Mouse (Mus musculus) forebrain, embryonic 14.5 days (tissue): ENCODE data around the gene Rbm4. TPM values are rescaled to one million over a fixed set of nuclear protein-coding genes. Genes with fewer than 3 reads are reported as not detected.
A peak's percentile ranks its signal among the peaks of the same experiment; 100 is the strongest.
"Not testable (repeated sequence)": the region's sequence is repeated elsewhere in the genome, so short reads cannot be mapped to it uniquely, and the experiment has no call there.

ENCODE experiments used
- ATAC-seq: fragments of 200-750 bp; cut with Nextera tagmentation; 2 replicates; pipeline ENCODE4 v1.8.0; 2017; ENCODE audit warnings: mild to moderate bottlenecking, moderate library complexity
- DNase-seq: peaks from one replicate; pipeline ENCODE4 v3.0.0-alpha.2; 2015; ENCODE audit warnings: low spot score
- H3K27ac ChIP-seq: fragments of 300-500 bp; sonication (generic); 2 replicates; pipeline ENCODE4 v1.5.1; 2014; ENCODE audit warnings: low read depth, mild to moderate bottlenecking, control low read depth, low read length, moderate library complexity
- H3K27me3 ChIP-seq: fragments of 300-500 bp; sonication (generic); replicated peaks from 2 replicates; pipeline ENCODE4 v1.6.1; 2014; ENCODE audit warnings: low read length, control low read depth, mixed read lengths; ENCODE audit not compliant: control insufficient read depth, insufficient read depth
- H3K36me3 ChIP-seq: fragments of 300-500 bp; sonication (generic); 2 replicates; pipeline ENCODE4 v1.6.1; 2014; ENCODE audit warnings: low read length, control low read depth; ENCODE audit not compliant: control insufficient read depth, insufficient read depth
- H3K4me1 ChIP-seq: fragments of 300-500 bp; sonication (generic); 2 replicates; pipeline ENCODE4 v1.6.1; 2014; ENCODE audit warnings: antibody characterized with exemption, low read length, control low read depth; ENCODE audit not compliant: control insufficient read depth, insufficient read depth
- H3K4me2 ChIP-seq: fragments of 300-500 bp; sonication (generic); 2 replicates; pipeline ENCODE4 v1.6.1; 2014; ENCODE audit warnings: mild to moderate bottlenecking, control low read depth, low read length
- H3K4me3 ChIP-seq: fragments of 300-500 bp; sonication (generic); 2 replicates; pipeline ENCODE4 v1.5.1; 2014; ENCODE audit warnings: low read depth, low read length, control low read depth
- H3K9ac ChIP-seq: fragments of 300-500 bp; sonication (generic); 2 replicates; pipeline ENCODE4 v1.6.1; 2014; ENCODE audit warnings: mild to moderate bottlenecking, low read length, control low read depth, moderate library complexity
- H3K9me3 ChIP-seq: fragments of 300-500 bp; sonication (generic); replicated peaks from 2 replicates; pipeline ENCODE4 v1.6.1; 2016; ENCODE audit warnings: low read length, control low read depth, mixed read lengths; ENCODE audit not compliant: control insufficient read depth
- WGBS: fragments of 180-500 bp; shearing (Covaris S2); extraction: QIAGEN DNeasy Blood & Tissue Kit; methylation state at CpG from one replicate; pipeline ENCODE4 v1.1.7; 2014; 5-methylcytosine and 5-hydroxymethylcytosine counted together
- polyA plus RNA-seq: library from polyadenylated mRNA; unstranded; fragments of >200 nt; fragmentation: Nextera tagmentation; extraction: Ambion mirVana; gene quantifications from 2 replicates; pipeline ENCODE4 v1.2.1, GENCODE M21; 2014

Rbm4 gene
- polyA plus RNA-seq, 1 experiment from 2014 or later = 132 TPM

DNA sequence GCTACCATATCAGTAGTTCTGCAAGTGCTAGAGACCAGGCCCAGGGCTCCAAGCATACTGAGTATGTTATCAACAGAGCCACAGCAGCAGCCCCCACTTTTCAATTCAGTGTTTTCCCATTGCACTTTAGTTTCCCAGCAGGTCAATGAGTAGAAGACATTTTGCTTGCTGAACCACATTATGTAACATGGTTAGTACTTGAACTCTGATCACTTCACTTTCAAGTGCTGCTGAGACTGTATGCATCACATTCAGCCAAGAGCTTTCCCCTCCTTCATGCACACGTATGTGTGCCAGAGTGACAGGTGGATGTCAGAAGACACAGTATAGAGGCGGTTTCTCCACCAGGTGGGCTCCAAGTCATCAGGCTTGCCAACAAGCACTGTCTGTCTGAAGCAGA lies 10.8 kb downstream of the Rbm4 start:
- DNase-seq (no peak), ATAC-seq (no peak)
- Histone ChIP-seq H3K36me3 (peaks cover 86% of the 10 kb centered on the region), H3K4me2 (no peak overlapping the region), H3K9ac (no peak overlapping the region), H3K4me3 (no peak overlapping the region), H3K4me1 (0 out of 2 replicates have a peak, but pooled peaks cover 3% of the 10 kb centered on the region), H3K27me3 (no peaks in the 10 kb centered on the region), H3K27ac (no peak overlapping the region), H3K9me3 (no peaks in the 10 kb centered on the region)
- WGBS = 77% methylated on average over 2 of the region's 2 CpGs

DNA sequence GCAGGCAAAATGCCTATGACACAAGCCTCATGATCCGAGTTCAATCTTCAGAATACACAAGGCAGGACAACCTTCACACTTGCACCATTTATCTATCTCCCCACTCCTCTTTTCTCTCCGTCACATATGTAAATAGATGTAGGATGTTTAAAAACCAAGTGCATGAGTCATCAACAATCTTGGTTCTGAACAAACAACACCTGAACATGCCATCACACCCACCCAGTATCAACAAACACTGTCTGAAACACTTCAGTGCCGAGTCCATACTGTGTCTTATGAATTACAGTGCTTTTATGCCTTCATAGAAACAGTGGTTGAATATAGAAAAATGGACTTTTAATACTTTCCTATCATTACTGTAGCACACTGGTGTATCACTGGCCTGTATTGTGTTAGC lies 20.9 kb downstream of the Rbm4 start:
- ATAC-seq (no peak), DNase-seq (no peak)
- no peaks in the 10 kb centered on the region for H3K27me3 ChIP-seq
- H3K27ac ChIP-seq = no peak overlapping the region
- H3K4me2 ChIP-seq = no peak overlapping the region
- no peaks in the 10 kb centered on the region for H3K4me1 ChIP-seq
- H3K4me3 ChIP-seq = no peak overlapping the region
- WGBS = 91% methylated on average over 3 of the region's 3 CpGs
- peaks cover 87% of the 10 kb centered on the region for H3K36me3 ChIP-seq
- no peak overlapping the region for H3K9ac ChIP-seq
- H3K9me3 ChIP-seq = no peaks in the 10 kb centered on the region

DNA sequence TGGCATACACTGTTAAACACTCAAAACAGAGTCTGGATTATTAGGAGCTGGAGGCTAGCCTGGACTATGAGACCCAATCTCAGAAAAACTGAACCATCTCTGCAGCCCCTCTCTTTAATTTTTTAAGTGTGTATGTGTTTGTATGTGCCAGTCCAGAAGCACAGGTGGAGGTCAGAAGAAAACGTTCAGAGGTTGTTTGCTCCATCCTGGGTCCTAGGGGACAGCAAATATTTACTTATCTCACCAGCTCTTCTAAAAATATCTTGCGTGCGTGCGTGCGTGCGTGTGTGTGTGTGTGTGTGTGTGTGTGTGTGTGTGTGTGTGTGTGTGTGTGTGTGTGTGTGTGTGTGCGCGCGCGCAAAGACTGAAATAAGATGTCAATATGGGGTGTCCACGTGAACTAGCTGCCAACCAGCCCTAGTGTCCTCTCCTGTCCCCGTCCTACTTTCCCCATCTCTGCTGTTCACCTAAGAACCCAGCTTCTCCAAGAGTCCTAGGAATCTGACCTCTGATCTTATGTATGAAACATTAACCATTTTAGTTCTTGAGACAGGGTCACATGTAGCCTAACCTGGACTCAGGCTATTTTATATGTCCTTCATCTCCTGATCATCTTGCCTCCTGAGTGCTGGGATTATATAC lies 26.1 kb downstream of the Rbm4 start:
- Histone ChIP-seq H3K4me1 (peaks cover 4% of the 10 kb centered on the region; the same call in 1 of the 2 replicates), H3K9me3 (no peaks in the 10 kb centered on the region), H3K4me3 (no peak overlapping the region), H3K27ac (no peak overlapping the region), H3K36me3 (peaks cover 92% of the 10 kb centered on the region), H3K9ac (no peak overlapping the region), H3K4me2 (no peak overlapping the region), H3K27me3 (no peaks in the 10 kb centered on the region)
- WGBS = 89% methylated on average over 12 of the region's 12 CpGs
- no peak for ATAC-seq
- no peak for DNase-seq

DNA sequence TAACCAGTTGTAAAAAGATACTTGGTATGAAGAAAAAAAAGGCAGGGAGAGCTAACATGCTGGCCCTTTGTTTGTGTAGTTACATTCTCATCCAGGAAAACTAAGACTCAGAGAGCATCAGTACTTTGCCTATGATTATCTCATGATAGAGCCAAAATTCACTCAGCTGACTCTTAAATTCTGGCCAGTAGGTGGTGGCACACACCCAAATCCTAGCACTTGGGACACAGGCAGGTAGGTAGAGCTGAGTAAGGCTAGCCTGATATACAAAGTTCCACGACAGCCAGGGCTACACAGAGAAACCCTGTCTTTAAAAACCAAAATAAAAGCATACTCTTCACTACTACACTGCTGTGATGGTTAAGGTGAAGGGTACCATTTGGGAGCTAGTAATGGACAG lies 30.8 kb downstream of the Rbm4 start:
- no peak overlapping the region for H3K27ac ChIP-seq
- ATAC-seq = no peak
- no peak overlapping the region for H3K4me3 ChIP-seq
- 50% methylated on average over 1 of the region's 1 CpGs for WGBS
- DNase-seq = no peak
- H3K36me3 ChIP-seq = peaks cover 80% of the 10 kb centered on the region
- H3K9me3 ChIP-seq = no peaks in the 10 kb centered on the region
- peaks cover 29% of the 10 kb centered on the region for H3K4me1 ChIP-seq
- no peak overlapping the region for H3K4me2 ChIP-seq
- H3K27me3 ChIP-seq = no peaks in the 10 kb centered on the region
- H3K9ac ChIP-seq = no peak overlapping the region

DNA sequence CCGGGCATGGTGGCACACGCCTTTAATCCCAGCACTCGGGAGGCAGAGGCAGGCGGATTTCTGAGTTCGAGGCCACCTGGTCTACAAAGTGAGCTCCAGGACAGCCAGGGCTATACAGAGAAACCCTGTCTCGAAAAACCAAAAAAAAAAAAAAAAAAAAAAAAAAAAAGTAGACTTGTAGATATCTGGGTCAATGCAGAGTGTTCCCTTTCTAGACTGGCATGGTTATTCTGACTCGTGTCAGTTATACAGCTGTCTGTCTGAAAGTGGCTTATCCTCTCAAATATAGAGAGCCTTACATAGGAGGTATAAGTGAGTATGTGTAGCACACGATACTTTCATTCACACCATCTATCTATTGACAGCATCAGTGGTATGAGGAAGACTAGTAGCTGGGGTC lies 33.2 kb downstream of the Rbm4 start:
- not testable (repeated sequence) for H3K4me3 ChIP-seq, H3K27ac ChIP-seq, ATAC-seq, H3K9me3 ChIP-seq, H3K27me3 ChIP-seq, H3K9ac ChIP-seq, DNase-seq
- Histone ChIP-seq H3K4me1 (peaks cover 33% of the 10 kb centered on the region), H3K36me3 (peaks cover 63% of the 10 kb centered on the region), H3K4me2 (peak overlapping the region; percentile 26; the same call in 1 of the 2 replicates)
- 92% methylated on average over 8 of the region's 8 CpGs for WGBS

DNA sequence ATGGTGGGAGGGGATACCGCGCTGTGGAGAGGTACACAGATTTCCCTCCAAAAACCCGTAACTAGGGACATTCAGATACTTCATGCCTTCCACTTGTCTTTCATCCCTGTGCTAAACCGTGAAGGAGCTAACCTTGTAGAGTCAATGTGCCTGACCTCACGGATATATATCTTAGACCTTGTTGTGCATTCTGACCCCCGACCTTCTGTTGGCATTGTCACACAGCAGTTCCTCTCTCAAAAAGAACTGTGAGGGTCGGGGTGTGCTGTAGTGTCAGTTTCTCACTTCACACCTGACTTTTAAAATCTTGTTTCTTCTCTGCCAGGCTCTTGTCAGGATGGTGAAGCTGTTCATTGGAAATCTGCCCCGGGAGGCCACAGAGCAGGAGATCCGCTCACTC lies 36.8 kb downstream of the Rbm4 start:
- 1% methylated on average over 9 of the region's 9 CpGs for WGBS
- Histone ChIP-seq H3K9ac (peak overlapping the region; percentile 88), H3K27ac (peak overlapping the region; percentile 98)

DNA sequence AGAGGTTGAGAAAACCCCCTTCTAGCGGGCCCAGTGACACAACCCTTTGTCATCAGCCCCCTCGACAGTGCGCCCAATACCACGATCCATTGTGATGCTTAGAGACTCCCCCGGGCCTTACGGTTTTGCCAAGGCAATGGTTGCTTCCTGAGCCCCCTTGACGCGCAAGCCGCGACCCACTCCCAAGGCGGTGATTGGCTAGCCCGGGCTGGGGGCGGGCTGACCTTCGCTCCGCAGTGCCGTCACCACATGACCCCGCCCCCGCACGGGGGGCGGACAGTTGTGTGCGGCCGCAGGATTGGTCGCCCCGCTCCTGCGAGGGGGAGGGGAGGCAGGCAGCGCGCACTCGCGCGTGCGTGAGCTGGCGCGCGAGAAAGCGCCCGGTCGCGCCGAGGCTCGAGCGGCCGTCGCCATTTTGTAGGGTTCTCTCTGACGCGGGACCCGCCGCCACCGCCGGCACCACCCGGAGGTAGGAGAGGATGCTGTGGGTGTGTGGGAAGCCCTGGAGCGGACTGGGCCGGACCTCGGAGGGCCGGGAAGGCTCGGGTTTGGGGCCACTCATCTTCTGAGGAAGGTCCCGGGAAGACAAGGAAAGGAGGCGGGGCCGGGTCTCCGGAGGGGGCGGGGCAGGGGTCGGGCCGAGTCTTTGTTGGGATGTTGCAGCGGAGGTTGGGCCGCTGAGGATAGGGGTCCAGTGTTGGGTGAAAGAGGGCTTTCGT lies 37.3 kb downstream of the Rbm4 start, which contains the start of gene Rbm4b:
TSS of gene Rbm4b (plus strand) at position 305 of the 719 bp plus-strand sequence.
- Histone ChIP-seq H3K9ac (peak within 1 kb of the TSS; percentile 88), H3K36me3 (peaks cover 40% of the 10 kb centered on the region), H3K27ac (peak within 1 kb of the TSS; percentile 98), H3K4me2 (peak within 1 kb of the TSS; percentile 54), H3K27me3 (no peaks in the 10 kb centered on the region), H3K4me1 (peaks cover 29% of the 10 kb centered on the region), H3K9me3 (no peaks in the 10 kb centered on the region), H3K4me3 (peak within 1 kb of the TSS; percentile 65)
- under 1% methylated on average over 64 of the region's 65 CpGs for WGBS
- ATAC-seq = peak; percentile 96
- peak; percentile 99 for DNase-seq

More for the DNA sequence above, 36.8 kb downstream of the Rbm4 start:
- peak overlapping the region; percentile 54 for H3K4me2 ChIP-seq
- H3K9me3 ChIP-seq = no peaks in the 10 kb centered on the region
- peaks cover 29% of the 10 kb centered on the region for H3K4me1 ChIP-seq
- ATAC-seq = no peak
- peaks cover 40% of the 10 kb centered on the region for H3K36me3 ChIP-seq
- DNase-seq = no peak
- no peaks in the 10 kb centered on the region for H3K27me3 ChIP-seq
- peak overlapping the region; percentile 65 for H3K4me3 ChIP-seq

DNA sequence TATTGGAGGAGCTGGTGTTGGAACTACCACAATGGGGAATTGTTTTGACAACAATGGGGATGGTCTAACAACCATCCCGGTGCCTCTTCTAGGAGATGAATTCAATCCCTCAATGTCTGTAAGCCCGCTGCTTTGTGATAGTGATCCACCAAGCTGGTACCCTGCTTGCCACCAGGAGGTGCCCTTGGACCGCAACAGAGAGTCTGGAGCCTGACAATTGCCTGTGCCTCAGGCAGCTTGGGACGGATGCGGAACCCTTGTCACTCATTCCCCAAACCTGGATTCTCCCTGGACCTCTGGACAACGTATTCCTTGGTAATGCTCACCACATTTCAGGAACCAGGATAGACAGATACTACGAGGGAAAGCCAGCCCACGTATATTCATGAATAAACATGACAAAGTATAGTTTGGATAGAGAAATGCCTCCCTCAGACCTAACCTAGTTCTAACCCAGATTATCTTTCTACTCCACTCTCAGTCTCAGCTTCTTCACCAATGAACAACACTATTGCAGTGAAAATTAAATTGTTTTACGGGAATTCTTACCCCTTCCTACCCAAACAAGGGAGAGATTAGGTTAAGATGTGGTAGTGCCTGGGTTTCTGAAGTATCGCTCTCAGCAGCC lies 38.0 kb downstream of the Rbm4 start:
- Histone ChIP-seq H3K4me2 (peak overlapping the region; percentile 54), H3K36me3 (peaks cover 40% of the 10 kb centered on the region), H3K4me3 (peak overlapping the region; percentile 65), H3K4me1 (peaks cover 24% of the 10 kb centered on the region), H3K27ac (peak overlapping the region; percentile 98), H3K9ac (peak overlapping the region; percentile 88), H3K9me3 (no peaks in the 10 kb centered on the region), H3K27me3 (no peaks in the 10 kb centered on the region)
- DNase-seq (peak; percentile 95), ATAC-seq (peak; percentile 81)
- WGBS = 0% methylated on average over 10 of the region's 10 CpGs
